Mouse (Mus musculus): Measurements from ENCODE around the gene Fat3.

- no peak for TF ChIP-seq POLR2A (IDR thresholded peaks at IDR 0.05; ENCODE audit: borderline replicate concordance, low read depth, low read length)
- TF ChIP-seq CTCF (IDR thresholded peaks at IDR 0.05; ENCODE audit: low read depth, low read length), result no peak
Observed at GRCm38 (mm10) chr9:16361811-16362210, 139.3 kb downstream of the Fat3 start.

Measured in bone marrow macrophage, adult 2 months (primary cell).